Mouse (Mus musculus): ENCODE results near the gene Gm20388.

DNA sequence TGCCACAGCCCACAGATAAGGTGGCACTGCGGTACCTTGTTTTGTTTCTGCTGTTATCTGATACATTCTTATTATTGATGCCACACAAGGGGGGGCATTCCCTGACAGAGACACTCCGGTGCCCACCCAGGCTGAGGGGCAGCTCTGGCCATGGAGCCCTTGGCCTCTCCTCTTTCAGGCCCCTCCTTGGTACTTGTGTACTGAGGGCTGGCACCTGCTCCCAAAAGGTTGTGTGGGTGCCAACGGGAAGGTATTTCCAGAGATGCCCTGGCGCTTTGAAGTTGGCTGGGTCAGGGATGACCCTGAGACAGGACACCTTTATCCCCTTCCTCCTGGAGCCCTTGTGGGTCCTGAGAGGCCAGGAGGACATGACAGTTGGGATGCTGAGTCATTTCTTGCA lies 2231.8 kb downstream of the Gm20388 start:
- TF ChIP-seq CTCF (IDR thresholded peaks at IDR 0.05; ENCODE audit: low read depth) (no peak), EP300 (optimal IDR thresholded peaks at IDR 0.05) (no peak)
